Mouse (Mus musculus) c-Kit-positive CD71-positive TER-119-positive erythroid progenitor cells, embryonic 14.5 days (primary cell): ENCODE measurements around the gene Tap1.
A peak's percentile ranks its signal among the peaks of the same experiment; 100 is the strongest.
"Not testable (repeated sequence)": the region's sequence is repeated elsewhere in the genome, so short reads cannot be mapped to it uniquely, and the experiment has no call there.

Source experiments
- DNase-seq: peaks from one replicate; pipeline ENCODE4 v3.0.0-alpha.2; 2013; ENCODE audit warnings: low spot score

Gene Tap1

GRCm38 (mm10) chr17:34187261-34187916 lies at the start of gene Tap1, which contains the start of gene Psmb9:
TSS of gene Tap1 (plus strand) at chr17:34187553.
TSS of gene Psmb9 (minus strand) at chr17:34187764.
- DNase-seq, result peak; percentile 95

- no peak for DNase-seq
These were observed 49.8 kb upstream of the Tap1 start for GRCm38 (mm10) chr17:34137601-34138000.

- no peak for DNase-seq
These were observed 48.7 kb upstream of the Tap1 start for GRCm38 (mm10) chr17:34138655-34139054.

- DNase-seq, result no peak
These were observed 47.9 kb upstream of the Tap1 start for GRCm38 (mm10) chr17:34139416-34139815.

- DNase-seq, result no peak
These were observed 47.1 kb upstream of the Tap1 start for GRCm38 (mm10) chr17:34140240-34140639.

- DNase-seq, result no peak
These were observed 45.9 kb upstream of the Tap1 start for GRCm38 (mm10) chr17:34141448-34141847.

- no peak for DNase-seq
These were observed 44.8 kb upstream of the Tap1 start for GRCm38 (mm10) chr17:34142456-34143010.

GRCm38 (mm10) chr17:34143033-34143432 lies 44.3 kb upstream of the Tap1 start, which contains the start of gene H2-DMb2:
TSS of gene H2-DMb2 (plus strand) at chr17:34143307.
- DNase-seq, result no peak

- no peak for DNase-seq
These were observed 43.9 kb upstream of the Tap1 start for GRCm38 (mm10) chr17:34143461-34143860.

GRCm38 (mm10) chr17:34144221-34144620 lies 43.1 kb upstream of the Tap1 start:
- DNase-seq, result not testable (repeated sequence)

GRCm38 (mm10) chr17:34144960-34145371 lies 42.4 kb upstream of the Tap1 start:
- DNase-seq, result no peak

GRCm38 (mm10) chr17:34152923-34153322 lies 34.4 kb upstream of the Tap1 start, which contains the start of gene H2-DMb1:
TSS of gene H2-DMb1 (plus strand) at chr17:34153072.
- no peak for DNase-seq

GRCm38 (mm10) chr17:34155534-34155933 lies 31.8 kb upstream of the Tap1 start:
- no peak for DNase-seq

GRCm38 (mm10) chr17:34164202-34164895 lies 23.0 kb upstream of the Tap1 start:
- no peak for DNase-seq

GRCm38 (mm10) chr17:34165033-34165730 lies 22.2 kb upstream of the Tap1 start:
- DNase-seq, result no peak

GRCm38 (mm10) chr17:34169279-34169678 lies 18.1 kb upstream of the Tap1 start:
- DNase-seq, result peak; percentile 26

- DNase-seq, result no peak
These were observed 16.9 kb upstream of the Tap1 start for GRCm38 (mm10) chr17:34170487-34170876.

- DNase-seq, result peak; percentile 82
These were observed 16.4 kb upstream of the Tap1 start for GRCm38 (mm10) chr17:34170877-34171498.

- no peak for DNase-seq
These were observed 14.8 kb upstream of the Tap1 start for GRCm38 (mm10) chr17:34172528-34172927.

- DNase-seq, result no peak
These were observed 13.3 kb upstream of the Tap1 start for GRCm38 (mm10) chr17:34174075-34174474.

GRCm38 (mm10) chr17:34177179-34177578 lies 10.2 kb upstream of the Tap1 start:
- no peak for DNase-seq

- no peak for DNase-seq
These were observed 8.3 kb upstream of the Tap1 start for GRCm38 (mm10) chr17:34179019-34179418.
